Mouse (Mus musculus) induced T-regulatory cell, adult 2 months (primary cell): ENCODE data around the gene Pde4d.

ENCODE experiments used
- DNase-seq: peaks from one replicate; pipeline ENCODE4 v3.0.0-alpha.2; 2012; ENCODE audit warnings: low read depth

The Pde4d gene

DNA sequence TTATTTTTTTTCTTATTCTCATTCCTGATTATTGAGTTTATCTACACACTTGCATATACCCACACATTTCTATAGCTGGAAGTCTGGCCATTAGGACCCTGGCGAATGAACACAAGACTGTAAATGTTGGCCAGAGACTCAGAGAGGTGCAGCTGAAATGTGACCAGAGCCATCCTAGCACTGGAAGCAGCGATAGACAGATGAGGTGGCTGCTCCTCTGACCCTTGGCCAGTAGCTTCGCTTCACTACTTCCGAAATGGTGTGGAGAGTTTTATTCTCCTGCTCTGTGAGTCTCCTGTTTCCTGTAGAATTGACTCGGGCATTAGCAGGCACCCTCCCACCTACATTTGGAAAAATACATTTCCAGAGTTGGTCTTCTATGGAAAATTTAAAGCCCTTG is 1212.4 kb downstream of the Pde4d start:
- no peak for DNase-seq

DNA sequence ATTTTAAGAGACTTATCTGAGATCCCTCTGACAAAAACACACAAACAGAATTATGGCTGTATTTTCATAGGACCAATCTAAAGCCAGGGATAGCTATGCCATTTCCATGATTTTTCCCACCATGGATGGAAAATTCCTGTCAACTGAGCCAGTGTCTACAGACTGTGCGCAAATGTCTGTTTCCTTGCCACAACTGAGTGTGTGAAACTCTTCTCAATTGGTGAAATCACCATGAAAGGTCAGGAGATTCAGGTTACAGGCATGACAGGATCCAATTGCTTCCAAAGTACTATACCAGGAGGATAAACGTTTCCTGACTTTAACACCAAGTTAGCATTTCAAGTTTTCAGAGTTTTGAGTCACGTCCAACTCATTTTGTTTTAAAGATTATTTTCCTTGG is 1213.0 kb downstream of the Pde4d start:
- DNase-seq: no peak

DNA sequence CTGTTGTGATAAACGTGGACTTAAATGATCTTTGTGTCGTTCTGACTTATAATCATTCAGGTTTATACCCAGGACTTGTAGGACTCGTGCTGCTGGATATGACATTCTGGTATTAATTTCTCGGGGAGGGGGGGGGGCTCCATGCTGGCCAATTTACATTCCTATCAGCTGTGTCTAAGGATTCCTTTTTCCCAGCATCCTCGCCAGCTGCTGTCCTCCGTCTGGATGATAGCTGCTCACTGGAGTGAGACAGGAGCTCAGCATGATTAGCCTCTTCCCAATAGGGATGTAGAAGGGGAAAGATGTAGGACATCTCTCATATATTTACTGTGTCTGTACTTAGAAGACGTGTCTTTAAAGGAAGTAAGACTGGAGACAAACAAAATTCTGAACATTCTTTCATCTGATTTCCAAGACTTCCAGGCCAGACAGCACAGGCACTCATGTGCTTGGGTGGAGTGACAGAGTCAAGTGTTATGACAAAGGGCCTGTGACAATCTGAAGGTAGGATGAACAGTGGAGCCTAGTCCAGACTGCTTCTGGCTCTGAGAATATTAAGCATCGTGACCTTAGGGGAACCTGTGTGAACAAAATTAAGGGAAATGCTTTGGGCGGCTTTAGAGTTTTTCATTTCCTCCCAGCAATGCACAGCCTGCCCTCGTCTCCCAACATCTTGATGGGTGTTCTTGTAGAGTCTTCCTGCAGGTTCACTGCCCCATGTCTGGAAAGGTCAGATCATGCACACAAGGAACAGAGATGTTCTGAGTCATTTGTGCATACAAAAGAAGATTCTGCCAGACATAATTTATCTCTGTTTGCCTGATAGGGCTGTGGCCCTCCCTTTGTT is 1215.4 kb downstream of the Pde4d start:
- no peak for DNase-seq

DNA sequence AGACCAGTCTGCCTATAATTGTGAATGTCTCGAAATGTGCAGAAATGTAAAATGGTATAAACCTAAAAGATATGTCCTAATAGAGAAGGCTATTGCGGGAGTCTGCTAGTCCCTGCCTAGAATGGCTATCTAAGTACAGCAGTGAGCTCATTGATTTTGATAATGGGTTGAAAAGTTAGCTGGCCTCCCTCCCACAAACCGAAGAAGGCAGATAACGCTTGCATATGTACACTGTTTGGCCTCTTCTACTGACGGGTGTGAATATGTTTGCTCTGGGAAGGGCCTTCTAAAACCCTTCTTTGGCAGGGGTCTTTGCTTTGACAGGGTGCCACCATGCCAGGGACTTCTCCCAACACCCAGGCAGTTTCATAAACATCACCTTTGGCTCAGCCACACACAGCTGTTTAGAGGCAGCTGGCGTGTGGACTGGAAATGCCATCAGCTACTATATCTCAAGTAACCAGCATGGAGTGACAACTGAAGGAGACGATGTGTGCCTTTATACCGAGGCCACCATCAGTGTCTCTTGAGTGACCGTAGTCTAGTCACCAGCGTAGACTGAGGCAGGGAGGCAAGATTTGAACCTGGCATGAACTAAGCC is 1216.2 kb downstream of the Pde4d start:
- no peak for DNase-seq

DNA sequence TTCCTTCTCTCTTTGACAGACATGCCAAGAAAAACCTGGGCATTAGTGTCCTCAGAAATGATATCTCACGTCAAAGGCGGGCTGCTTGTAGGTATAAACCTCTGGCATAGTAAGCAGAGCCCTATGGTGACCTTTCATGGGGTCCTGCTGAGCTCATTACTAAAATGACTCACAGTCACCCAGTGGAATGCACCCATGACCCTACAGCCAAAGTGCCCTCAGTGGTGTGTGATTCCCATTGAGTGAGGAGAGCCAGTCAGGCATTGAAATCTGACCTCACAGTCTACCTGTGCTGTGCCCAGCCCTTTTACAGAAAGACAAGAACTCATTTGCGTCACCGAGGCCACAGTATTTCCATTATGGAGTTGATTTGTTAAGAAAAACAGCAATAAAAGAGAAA is 1220.2 kb downstream of the Pde4d start:
- no peak for DNase-seq

DNA sequence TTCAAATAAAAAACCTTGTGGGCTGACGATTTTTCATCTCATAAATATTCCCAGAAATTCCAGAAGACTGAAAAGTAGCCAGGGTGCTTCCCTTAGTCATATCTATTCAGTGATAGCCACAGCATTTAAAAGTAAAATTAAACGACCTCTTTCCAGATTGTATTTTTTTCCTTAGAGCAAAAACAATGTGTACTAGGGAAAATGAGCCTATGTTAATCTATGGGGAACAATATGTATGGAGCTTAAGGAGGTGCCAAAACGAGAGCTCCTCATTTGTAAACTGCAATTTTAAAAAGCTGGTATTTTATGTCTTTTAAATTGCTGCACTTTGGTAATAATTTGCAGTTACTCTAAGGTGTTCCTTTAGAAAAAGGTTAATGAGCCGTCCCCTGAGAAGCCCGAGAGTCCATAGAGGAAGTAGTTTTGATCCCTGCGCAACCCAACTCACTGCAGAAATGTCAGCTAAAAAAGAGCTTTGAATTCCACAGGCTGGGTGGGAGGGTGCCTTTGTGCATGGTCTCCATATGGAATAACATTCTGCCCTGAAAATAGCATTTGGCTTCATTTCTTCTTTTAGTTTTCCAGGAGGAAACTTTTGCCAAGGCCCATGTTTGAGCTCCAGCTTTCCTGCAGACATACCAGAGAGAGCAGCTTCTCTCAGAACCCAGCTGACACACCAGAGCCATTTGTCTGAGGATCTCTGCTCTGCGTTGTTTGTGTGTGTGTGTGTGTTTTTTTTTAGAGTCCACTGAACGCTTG is 1222.0 kb downstream of the Pde4d start:
- no peak for DNase-seq

DNA sequence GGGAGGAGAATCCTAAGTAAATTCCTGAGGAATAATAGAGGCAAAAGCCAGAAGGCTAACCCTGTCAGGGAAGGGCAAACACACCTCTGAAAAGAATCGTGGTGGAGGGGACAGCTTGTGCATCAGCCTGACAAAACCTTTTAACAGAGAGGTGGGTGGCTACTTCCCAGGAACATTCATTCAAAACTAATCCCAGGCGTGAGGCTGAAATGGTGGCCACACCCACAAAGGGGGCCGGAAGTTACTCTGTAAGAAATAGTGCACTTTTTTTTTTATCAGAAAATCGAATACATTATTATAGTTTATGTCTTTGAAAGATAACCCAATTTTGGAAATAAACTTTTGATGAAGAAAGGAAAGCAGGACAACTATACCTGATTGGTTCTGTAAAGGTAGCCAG is 1227.3 kb downstream of the Pde4d start:
- DNase-seq: no peak

DNA sequence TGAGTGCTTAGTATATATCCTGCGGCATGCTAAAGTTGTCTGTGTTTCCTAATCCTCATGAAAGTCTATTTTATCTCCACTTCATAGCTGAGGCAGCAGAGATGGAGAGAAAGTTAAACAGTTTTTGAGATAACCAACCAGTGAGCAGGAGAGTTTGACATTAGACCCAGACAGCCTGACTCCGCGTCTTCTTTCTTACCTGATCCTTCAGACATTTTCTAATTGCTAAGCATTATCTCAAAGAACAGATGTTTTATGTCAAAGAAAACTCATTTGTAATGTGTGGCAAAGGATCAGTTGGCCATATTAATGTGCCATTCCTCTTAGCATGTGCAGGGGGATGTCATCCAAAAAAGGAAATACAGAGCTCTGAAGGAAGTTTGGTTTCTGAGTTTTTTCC is 1227.9 kb downstream of the Pde4d start:
- DNase-seq: no peak

DNA sequence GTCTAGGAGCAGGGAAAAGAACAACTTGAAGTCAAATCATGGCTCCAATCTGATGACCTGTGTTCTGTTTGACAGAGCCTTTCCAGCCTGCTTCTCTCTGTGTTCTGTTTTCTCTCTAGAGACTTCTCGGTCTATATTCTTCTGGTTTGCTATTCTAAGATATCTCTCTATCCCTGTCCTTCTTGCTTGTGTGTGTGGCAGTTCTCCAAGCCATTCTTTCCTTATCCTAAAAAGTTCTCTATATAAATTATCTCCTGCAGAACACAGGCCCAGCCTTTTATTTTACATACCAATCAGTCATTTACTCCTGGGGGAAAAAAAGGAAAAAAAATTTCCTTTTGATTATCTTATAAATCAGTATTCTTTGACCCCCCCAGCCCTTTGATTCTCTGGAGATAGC is 1229.2 kb downstream of the Pde4d start:
- no peak for DNase-seq

DNA sequence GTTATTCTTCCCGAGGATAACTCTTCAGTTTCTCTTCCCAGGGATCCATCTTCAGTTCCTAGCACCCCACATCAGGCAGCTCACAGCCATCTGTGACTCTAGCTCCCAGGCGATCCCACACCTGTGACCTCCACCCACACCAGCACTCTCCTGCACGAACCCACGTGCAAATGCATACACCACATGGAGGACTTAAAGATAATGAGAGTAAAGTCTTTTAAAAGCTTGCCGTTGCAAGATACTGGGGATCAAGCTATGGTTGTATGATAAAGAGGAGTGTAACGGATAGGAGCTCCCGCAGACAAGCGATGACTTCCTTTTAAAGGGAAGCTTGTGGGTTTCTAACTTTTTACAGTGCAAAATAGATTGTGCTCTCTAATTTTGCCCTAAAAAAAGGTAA is 1230.5 kb downstream of the Pde4d start:
- no peak for DNase-seq

DNA sequence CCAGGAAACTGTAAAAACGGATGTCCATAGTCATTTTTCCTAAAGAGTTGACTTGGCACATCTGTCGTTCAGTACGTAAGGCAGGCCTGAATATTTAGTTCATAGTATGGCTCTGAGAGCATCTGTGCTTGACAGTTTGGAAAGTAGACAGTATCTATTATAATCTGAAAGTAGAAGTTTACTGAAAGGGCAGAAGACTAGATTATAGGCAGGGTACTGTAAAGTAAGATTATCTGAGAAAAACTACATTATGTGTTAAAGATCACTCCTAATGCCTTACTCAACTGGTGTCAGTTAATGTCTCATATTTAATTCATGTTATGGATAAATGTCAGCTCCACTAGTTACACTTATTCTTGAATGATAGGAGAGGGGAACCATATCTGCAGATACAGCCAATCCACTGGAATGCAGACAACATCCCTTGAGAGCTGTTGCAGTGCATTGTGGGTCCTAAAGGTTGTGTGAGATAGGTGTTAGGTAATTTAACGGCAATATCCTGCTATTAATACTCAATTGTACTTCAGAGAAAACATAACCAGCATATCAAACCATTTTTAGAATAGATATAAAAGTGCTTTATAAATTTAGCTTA is 1232.0 kb downstream of the Pde4d start:
- DNase-seq: no peak

DNA sequence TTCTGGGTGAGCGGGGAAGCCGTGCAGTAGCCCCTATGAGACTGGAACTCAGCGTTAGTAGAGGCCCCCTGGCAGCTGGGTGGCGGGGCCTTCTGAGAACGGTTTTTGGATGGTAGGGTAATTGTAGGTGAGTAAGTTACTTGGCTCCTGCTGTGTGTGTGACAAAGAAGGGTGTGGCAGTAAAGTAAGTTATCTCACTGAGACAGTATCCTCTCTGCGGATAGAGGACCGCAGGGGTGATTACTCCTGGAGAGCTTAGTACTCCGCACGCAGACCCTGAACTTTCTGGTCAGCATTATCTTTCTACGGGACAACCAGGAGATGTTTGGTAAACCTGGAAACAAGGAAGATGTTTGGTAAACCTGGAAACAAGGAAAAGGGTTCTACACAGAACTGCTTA is 1233.3 kb downstream of the Pde4d start:
- no peak for DNase-seq

DNA sequence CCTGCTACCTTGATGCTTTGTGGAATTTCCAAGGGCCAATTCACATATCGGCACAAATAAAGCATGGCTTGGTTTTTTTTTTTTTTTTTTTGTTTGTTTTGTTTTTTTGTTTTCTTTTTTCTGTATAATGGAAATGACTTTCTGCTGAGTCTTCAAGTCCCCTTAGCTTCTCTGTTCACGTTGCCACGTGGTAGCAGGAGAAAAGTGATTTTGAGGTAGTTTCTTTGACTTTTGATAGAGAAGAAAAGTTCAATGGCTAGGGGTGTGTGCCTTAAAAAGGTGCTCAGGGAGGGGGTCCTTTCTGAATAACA is 1235.2 kb downstream of the Pde4d start:
- no peak for DNase-seq

DNA sequence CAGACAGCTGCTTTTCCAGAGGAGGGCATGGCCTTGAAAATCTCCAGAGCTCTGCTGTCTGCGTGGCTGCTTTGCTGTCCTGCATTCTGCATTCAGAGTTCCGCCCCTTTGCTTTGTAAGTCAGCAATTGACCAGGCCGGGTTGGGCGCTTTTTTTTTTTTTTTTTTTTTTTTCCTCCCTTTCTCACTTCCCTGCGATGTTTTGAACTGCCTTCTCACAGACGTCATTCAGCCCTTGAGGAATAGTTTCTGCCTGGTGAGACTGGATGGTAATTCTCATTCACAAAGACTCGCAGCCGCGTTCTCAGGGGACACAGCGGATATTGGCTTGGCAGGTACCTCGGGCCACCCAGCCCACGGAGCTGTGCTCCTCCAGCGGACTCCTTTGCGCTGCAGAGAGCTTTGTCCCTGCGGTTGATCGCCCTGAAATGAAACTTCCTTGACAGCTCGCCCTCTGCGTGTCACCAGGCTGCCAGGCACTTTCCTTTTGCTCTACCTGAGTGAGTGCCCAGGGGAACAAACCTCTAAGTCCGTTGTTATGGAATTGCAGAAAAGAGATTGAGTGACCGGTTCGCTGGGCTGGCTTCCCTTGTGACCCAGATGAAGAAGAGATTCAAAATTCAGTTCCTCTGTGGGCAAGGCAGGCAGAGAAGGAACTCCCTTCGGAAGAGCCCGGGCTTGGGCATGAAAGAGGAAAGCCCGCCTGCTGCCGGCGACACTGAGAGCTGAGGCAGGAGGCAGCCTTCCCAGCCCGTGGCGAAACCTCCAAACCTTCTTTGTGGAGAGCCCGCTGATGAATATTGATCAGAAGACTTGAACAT is 1235.8 kb downstream of the Pde4d start:
- DNase-seq: peak; percentile 35

DNA sequence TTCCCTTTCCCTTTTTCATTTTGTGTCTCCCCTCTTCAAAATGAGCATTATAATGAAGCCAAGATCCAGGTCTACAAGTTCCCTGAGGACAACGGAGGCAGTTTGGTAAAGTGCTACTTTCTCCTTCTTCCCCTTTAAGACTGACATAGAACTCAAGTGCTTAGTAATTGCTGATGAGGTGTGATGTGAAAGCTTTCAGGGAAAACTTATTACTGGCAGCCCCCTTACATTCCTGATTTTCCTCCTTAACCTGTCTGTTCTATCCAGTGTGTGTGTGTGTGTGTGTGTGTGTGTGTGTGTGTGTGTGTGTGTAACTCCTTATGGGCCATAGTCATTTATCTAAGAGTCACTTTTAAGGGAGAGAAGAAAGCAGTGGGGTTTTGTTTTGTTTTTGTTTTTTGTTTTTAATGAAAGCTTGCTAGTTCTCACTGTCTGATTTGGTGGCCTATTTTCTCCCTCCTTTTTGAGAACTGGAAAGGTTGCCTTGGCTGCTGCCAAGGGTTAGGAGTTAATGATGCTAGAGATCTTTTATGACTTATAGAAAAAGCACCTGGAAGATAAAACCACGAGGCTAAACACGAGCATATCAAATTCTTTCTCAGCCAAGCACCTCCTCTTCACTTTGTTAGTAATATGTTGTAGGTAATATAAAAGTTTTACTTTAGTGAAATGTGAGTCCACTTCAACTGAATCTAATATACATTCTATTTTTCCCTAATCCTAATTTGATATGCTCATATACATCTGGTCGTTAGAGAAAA is 1236.5 kb downstream of the Pde4d start:
- peak; percentile 2 for DNase-seq

DNA sequence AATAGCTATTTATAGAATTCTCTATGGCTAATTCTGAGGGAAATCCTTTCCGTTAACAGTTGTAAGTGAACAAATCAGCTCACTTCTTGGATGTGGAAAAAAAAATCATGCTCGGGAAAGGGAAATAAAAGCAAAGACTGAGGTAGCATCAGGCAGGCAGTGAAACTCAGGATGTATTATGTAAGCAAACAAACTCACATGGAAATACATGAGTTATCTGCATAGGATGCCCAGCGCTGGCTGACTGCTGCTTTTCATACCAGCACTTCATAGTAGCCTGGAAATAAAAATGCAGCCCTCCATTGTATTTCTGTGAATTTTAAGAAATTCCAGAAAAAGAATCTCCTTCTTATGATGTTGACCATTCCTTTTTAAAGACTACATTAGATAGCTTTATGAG is 1237.2 kb downstream of the Pde4d start:
- DNase-seq: no peak

DNA sequence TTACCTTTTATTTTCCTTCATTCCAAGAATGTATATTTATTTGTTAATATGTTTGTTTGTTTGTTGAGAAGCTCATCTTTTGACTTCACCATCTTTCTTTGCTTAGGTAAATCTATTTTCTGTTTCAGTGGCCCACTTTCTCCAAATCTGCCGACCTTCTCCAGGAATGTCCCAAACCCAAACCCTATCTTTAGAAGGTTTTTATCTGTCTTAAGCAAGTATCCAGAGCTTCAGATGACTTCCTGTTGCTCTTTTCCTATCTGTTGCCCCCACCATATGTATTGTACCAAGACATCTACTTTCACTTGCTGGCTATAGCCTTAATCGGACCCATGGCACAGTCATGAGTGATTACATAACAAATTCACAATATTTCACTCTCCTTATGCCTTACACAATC is 1238.4 kb downstream of the Pde4d start:
- no peak for DNase-seq

DNA sequence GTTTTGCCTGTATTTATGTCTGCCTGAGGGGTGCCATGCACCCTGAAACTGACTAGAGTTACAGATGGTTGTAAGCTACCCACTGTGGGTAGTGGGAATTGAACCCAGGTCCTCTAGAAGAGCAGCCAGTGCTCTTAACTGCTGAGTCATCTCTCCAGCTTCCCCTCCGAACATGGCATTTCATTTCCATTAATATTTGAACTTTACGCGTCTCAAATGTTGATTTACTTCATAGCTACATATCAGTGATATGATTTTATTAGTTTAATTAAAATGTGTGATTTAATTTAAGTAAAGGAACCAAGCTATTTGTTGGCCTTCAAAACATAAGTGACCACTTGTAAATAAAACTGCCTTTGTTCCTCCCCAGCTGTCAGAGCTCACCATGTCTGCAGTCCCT is 1239.4 kb downstream of the Pde4d start:
- no peak for DNase-seq

DNA sequence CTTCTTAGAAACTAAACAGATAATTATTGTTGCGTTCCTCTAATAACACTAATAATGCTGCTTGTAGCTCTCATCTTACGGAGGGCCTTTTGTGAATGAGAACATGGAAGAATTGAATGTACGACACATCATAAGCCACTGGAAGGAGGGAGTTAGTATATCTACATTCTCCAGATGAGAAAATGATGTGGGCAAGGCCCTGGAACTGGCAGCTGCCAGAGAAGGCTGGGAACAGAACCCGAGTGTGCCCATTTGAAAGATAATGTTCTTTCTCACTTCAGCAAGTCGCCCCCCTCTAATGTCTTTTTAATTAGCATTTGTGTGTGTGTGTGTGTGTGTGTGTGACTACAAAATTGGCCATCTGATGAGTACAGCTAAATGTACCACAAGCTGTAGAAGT is 1240.8 kb downstream of the Pde4d start:
- DNase-seq: no peak

DNA sequence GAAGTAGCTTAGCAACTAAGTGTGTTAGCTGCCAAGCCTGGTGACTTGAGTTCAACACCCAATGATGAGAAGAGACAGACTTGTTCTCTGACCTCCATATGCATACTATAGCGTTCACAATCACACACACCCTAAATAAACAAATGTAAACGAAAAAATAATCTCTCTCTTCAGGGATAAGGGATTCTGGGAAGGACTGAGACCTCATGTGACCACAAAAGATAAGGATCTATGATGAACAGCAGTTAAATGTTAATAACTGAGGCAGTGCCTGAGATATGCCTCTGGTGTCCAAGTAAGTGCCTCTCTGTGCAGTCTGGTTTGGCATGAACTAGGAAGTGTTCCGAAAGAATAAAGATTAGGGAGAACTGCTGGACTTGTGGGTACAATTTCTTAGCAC is 1243.1 kb downstream of the Pde4d start:
- DNase-seq: no peak

DNA sequence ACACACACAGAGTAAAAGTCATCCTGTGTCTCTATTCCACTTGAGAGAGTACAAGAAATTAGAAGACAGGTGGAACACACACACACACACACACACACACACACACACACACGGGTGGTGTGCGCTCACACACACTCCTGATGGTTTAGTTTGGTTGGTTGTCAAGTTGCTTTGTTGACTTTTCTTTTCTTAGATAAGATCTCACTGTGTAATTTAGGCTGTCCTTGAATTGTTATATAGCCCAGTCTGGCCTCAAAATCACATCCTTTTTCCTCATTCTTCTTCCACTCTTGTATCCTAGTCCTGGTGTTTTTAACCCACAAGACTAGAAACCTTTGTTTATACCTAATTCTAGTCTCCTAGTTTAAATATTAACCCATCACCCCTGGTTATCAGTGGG is 1244.0 kb downstream of the Pde4d start:
- DNase-seq: no peak
